Mouse (Mus musculus) kidney, postnatal 36 days (tissue): ENCODE data around the gene Evc2.

ENCODE experiments used
- DNase-seq, 2 experiments: peaks; one replicate each; pipeline ENCODE4 v3.0.0; 2021 to 2022; ENCODE audit warnings: mixed read lengths in 2 of 2

Evc2 gene

GRCm38 (mm10) chr5:37338288-37338687 is at the start of gene Evc2:
Evc2 (plus strand) TSS chr5:37338499.
- DNase-seq = peak; percentile 77 to 88

- peak; percentile 39 to 68 for DNase-seq
These were observed 49.1 kb upstream of the Evc2 start for GRCm38 (mm10) chr5:37289236-37289635.

GRCm38 (mm10) chr5:37290983-37291382 is 47.3 kb upstream of the Evc2 start:
- peak in 1 of 2 experiments; percentile 39 for DNase-seq

- DNase-seq = no peak
These were observed 41.6 kb upstream of the Evc2 start for GRCm38 (mm10) chr5:37296717-37297116.

GRCm38 (mm10) chr5:37298370-37298769 is 39.9 kb upstream of the Evc2 start:
- peak; percentile 14 to 62 for DNase-seq

GRCm38 (mm10) chr5:37310026-37310425 is 28.3 kb upstream of the Evc2 start:
- DNase-seq = peak in 1 of 2 experiments; percentile 58

GRCm38 (mm10) chr5:37312980-37313722 is 25.1 kb upstream of the Evc2 start:
- no peak for DNase-seq

- peak in 1 of 2 experiments; percentile 36 for DNase-seq
These were observed 19.6 kb upstream of the Evc2 start for GRCm38 (mm10) chr5:37318715-37319114.

GRCm38 (mm10) chr5:37320174-37320573 is 18.1 kb upstream of the Evc2 start:
- no peak for DNase-seq

GRCm38 (mm10) chr5:37320761-37321160 is 17.5 kb upstream of the Evc2 start:
- DNase-seq = no peak

- peak; percentile 71 to 79 for DNase-seq
These were observed 11.6 kb upstream of the Evc2 start for GRCm38 (mm10) chr5:37326675-37327074.

- peak in 1 of 2 experiments; percentile 74 for DNase-seq
These were observed 7.7 kb upstream of the Evc2 start for GRCm38 (mm10) chr5:37330449-37331132.

GRCm38 (mm10) chr5:37331133-37331505 is 7.2 kb upstream of the Evc2 start:
- peak; percentile 92 to 95 for DNase-seq

- DNase-seq = peak; percentile 84 to 87
These were observed 6.2 kb upstream of the Evc2 start for GRCm38 (mm10) chr5:37332066-37332465.

GRCm38 (mm10) chr5:37335061-37335460 is 3.2 kb upstream of the Evc2 start:
- peak; percentile 53 for DNase-seq

- DNase-seq = peak; percentile 79 to 90
These were observed 1.7 kb upstream of the Evc2 start, which contains the start of gene Evc for GRCm38 (mm10) chr5:37336485-37337105. Evc (minus strand) TSS chr5:37336894.

GRCm38 (mm10) chr5:37337696-37338095 is 603 bp upstream of the Evc2 start:
- DNase-seq = no peak

- DNase-seq = no peak
These were observed 5.7 kb downstream of the Evc2 start for GRCm38 (mm10) chr5:37343962-37344361.

- no peak for DNase-seq
These were observed 13.5 kb downstream of the Evc2 start for GRCm38 (mm10) chr5:37351791-37352190.

GRCm38 (mm10) chr5:37354385-37354784 is 16.1 kb downstream of the Evc2 start:
- DNase-seq = peak; percentile 61 to 91

- DNase-seq = no peak
These were observed 17.7 kb downstream of the Evc2 start for GRCm38 (mm10) chr5:37356027-37356426.

- DNase-seq = no peak
These were observed 24.3 kb downstream of the Evc2 start for GRCm38 (mm10) chr5:37362618-37363017.

GRCm38 (mm10) chr5:37363284-37363683 is 25.0 kb downstream of the Evc2 start:
- no peak for DNase-seq

GRCm38 (mm10) chr5:37365751-37366150 is 27.5 kb downstream of the Evc2 start:
- DNase-seq = peak; percentile 7 to 12
